Mouse (Mus musculus) thymus, adult 2 months (tissue): ENCODE measurements around the gene Dcaf10. TPM values are rescaled to one million over a fixed set of nuclear protein-coding genes. Genes with fewer than 3 reads are reported as not detected.

Experiments used
- DNase-seq: peaks from one replicate; pipeline ENCODE4 v3.0.0; 2021
- H3K27ac ChIP-seq: fragments of 200-500 bp; 2 replicates; pipeline ENCODE4 v1.5.1; 2012; ENCODE audit warnings: low read length, control low read depth; ENCODE audit not compliant: control insufficient read depth, insufficient read depth
- H3K27me3 ChIP-seq: fragments of 200-500 bp; 2 replicates; pipeline ENCODE4 v1.6.1; 2012; ENCODE audit warnings: mild to moderate bottlenecking, low read length, moderate library complexity, mixed read lengths; ENCODE audit not compliant: control insufficient read depth, insufficient read depth
- H3K36me3 ChIP-seq: fragments of 200-500 bp; 2 replicates; pipeline ENCODE4 v1.6.1; 2012; ENCODE audit warnings: mild to moderate bottlenecking, low read length, moderate library complexity; ENCODE audit not compliant: control insufficient read depth, insufficient read depth
- H3K4me1 ChIP-seq: fragments of 200-500 bp; replicated peaks from 2 replicates; pipeline ENCODE4 v1.6.1; 2012; ENCODE audit warnings: low read length; ENCODE audit not compliant: control insufficient read depth, insufficient read depth
- H3K4me3 ChIP-seq: fragments of 200-500 bp; 2 replicates; pipeline ENCODE4 v1.5.1; 2012; ENCODE audit warnings: mild to moderate bottlenecking, low read length, control low read depth, moderate library complexity; ENCODE audit not compliant: control insufficient read depth, insufficient read depth
- CTCF ChIP-seq: fragments of 200-500 bp; IDR thresholded peaks from 2 replicates; pipeline ENCODE4 v1.5.1; 2012; ENCODE audit warnings: mild to moderate bottlenecking, control low read depth, low read length, moderate library complexity, borderline replicate concordance; ENCODE audit not compliant: control insufficient read depth, poor library complexity, insufficient read depth; ENCODE audit errors: extremely low read depth
- POLR2A ChIP-seq: fragments of 200-500 bp; IDR thresholded peaks from 2 replicates; pipeline ENCODE4 v1.6.1; 2012; ENCODE audit warnings: mild to moderate bottlenecking, low read length, control low read depth, moderate library complexity; ENCODE audit not compliant: control insufficient read depth, poor library complexity, insufficient read depth; ENCODE audit errors: extremely low read depth
- WGBS: fragments of 180-500 bp; shearing (Covaris S2); methylation state at CpG from one replicate; pipeline ENCODE4 v1.1.7; 2018; 5-methylcytosine and 5-hydroxymethylcytosine counted together
- polyA plus RNA-seq: library from polyadenylated mRNA; depleted of rRNA; stranded (reverse); fragments of >200 nt; gene quantifications from 2 replicates; pipeline ENCODE4 v1.2.3, GENCODE M21; 2012; rRNA removed

Dcaf10 gene
- polyA plus RNA-seq, 1 experiment = 23.5 TPM

GRCm38 (mm10) chr4:45419051-45419450, 77.2 kb downstream of the Dcaf10 start:
- H3K4me1 ChIP-seq = no peaks in the 10 kb centered on the region
- no peaks in the 10 kb centered on the region for H3K36me3 ChIP-seq
- no peak for DNase-seq
- WGBS = 96% methylated on average over 4 of the region's 4 CpGs
- no peaks in the 10 kb centered on the region for H3K27me3 ChIP-seq
- no peak overlapping the region for H3K27ac ChIP-seq
- TF ChIP-seq POLR2A (no peak), CTCF (no peak)
- H3K4me3 ChIP-seq = no peak overlapping the region

GRCm38 (mm10) chr4:45420733-45421132, 78.8 kb downstream of the Dcaf10 start:
- 72% methylated on average over 3 of the region's 3 CpGs for WGBS
- TF ChIP-seq POLR2A (no peak), CTCF (no peak)
- Histone ChIP-seq H3K4me1 (no peaks in the 10 kb centered on the region), H3K4me3 (no peak overlapping the region), H3K36me3 (no peaks in the 10 kb centered on the region), H3K27me3 (no peaks in the 10 kb centered on the region), H3K27ac (no peak overlapping the region)
- no peak for DNase-seq

GRCm38 (mm10) chr4:45421519-45422260, 79.8 kb downstream of the Dcaf10 start:
- 77% methylated on average over 11 of the region's 11 CpGs for WGBS
- H3K27me3 ChIP-seq = no peaks in the 10 kb centered on the region
- no peak for TF ChIP-seq POLR2A
- no peak for TF ChIP-seq CTCF
- no peak overlapping the region for H3K27ac ChIP-seq
- H3K4me1 ChIP-seq = no peaks in the 10 kb centered on the region
- H3K36me3 ChIP-seq = no peaks in the 10 kb centered on the region
- no peak for DNase-seq
- no peak overlapping the region for H3K4me3 ChIP-seq

- no peak overlapping the region for H3K27ac ChIP-seq
- H3K36me3 ChIP-seq = no peaks in the 10 kb centered on the region
- 94% methylated on average over 10 of the region's 10 CpGs for WGBS
- no peaks in the 10 kb centered on the region for H3K4me1 ChIP-seq
- TF ChIP-seq POLR2A (no peak), CTCF (no peak)
- no peak overlapping the region for H3K4me3 ChIP-seq
- no peak for DNase-seq
- H3K27me3 ChIP-seq = no peaks in the 10 kb centered on the region
These were observed 80.7 kb downstream of the Dcaf10 start for GRCm38 (mm10) chr4:45422640-45423039.

GRCm38 (mm10) chr4:45423406-45423805, 81.5 kb downstream of the Dcaf10 start:
- no peak for DNase-seq
- WGBS = 77% methylated on average over 8 of the region's 8 CpGs
- H3K27ac ChIP-seq = no peak overlapping the region
- TF ChIP-seq CTCF (no peak), POLR2A (no peak)
- H3K4me3 ChIP-seq = no peak overlapping the region
- no peaks in the 10 kb centered on the region for H3K36me3 ChIP-seq
- H3K4me1 ChIP-seq = no peaks in the 10 kb centered on the region
- no peaks in the 10 kb centered on the region for H3K27me3 ChIP-seq

GRCm38 (mm10) chr4:45426724-45427457, 85.0 kb downstream of the Dcaf10 start:
- H3K27ac ChIP-seq = no peak overlapping the region
- TF ChIP-seq CTCF (no peak), POLR2A (no peak)
- H3K4me3 ChIP-seq = no peak overlapping the region
- no peaks in the 10 kb centered on the region for H3K27me3 ChIP-seq
- no peaks in the 10 kb centered on the region for H3K4me1 ChIP-seq
- peak; percentile 39 for DNase-seq
- no peaks in the 10 kb centered on the region for H3K36me3 ChIP-seq
- 91% methylated on average over 13 of the region's 13 CpGs for WGBS

Other genes with a start within 250 kb of the Dcaf10 start
- gene Tomm5, start 234.0 kb upstream of the Dcaf10 start, polyA plus RNA-seq = 68.0 and 92.4 TPM in 2 replicates
- 0.67 and 1.0 TPM in 2 replicates for gene Frmpd1, start 157.2 kb upstream of the Dcaf10 start, polyA plus RNA-seq
- 3.0 and 3.8 TPM in 2 replicates for gene Trmt10b, start 45.0 kb upstream of the Dcaf10 start, polyA plus RNA-seq
- 56.1 and 61.9 TPM in 2 replicates for gene Exosc3, start 631 bp downstream of the Dcaf10 start, polyA plus RNA-seq
- 88.7 and 106 TPM in 2 replicates for gene Slc25a51, start 66.7 kb downstream of the Dcaf10 start, polyA plus RNA-seq
- 12.0 and 14.5 TPM in 2 replicates for gene Shb, start 190.4 kb downstream of the Dcaf10 start, polyA plus RNA-seq